Mouse (Mus musculus) forelimb bud, embryonic 11.5 days (tissue): ENCODE data around the gene Naa20.

ENCODE experiments used
- DNase-seq: peaks from one replicate; pipeline ENCODE4 v3.0.0-alpha.2; 2012; ENCODE audit warnings: low read depth, low spot score

Gene Naa20

GRCm38 (mm10) chr2:145901861-145902260 lies at the start of gene Naa20:
TSS of gene Naa20 (plus strand) at chr2:145902099.
- no peak for DNase-seq

- no peak for DNase-seq
Measured at GRCm38 (mm10) chr2:145855831-145856230, 46.1 kb upstream of the Naa20 start.

GRCm38 (mm10) chr2:145857864-145858263 lies 44.0 kb upstream of the Naa20 start:
- DNase-seq: no peak

GRCm38 (mm10) chr2:145859442-145859931 lies 42.4 kb upstream of the Naa20 start:
- DNase-seq: no peak

- peak; percentile 71 for DNase-seq
Measured at GRCm38 (mm10) chr2:145859932-145860801, 41.7 kb upstream of the Naa20 start.

DNA sequence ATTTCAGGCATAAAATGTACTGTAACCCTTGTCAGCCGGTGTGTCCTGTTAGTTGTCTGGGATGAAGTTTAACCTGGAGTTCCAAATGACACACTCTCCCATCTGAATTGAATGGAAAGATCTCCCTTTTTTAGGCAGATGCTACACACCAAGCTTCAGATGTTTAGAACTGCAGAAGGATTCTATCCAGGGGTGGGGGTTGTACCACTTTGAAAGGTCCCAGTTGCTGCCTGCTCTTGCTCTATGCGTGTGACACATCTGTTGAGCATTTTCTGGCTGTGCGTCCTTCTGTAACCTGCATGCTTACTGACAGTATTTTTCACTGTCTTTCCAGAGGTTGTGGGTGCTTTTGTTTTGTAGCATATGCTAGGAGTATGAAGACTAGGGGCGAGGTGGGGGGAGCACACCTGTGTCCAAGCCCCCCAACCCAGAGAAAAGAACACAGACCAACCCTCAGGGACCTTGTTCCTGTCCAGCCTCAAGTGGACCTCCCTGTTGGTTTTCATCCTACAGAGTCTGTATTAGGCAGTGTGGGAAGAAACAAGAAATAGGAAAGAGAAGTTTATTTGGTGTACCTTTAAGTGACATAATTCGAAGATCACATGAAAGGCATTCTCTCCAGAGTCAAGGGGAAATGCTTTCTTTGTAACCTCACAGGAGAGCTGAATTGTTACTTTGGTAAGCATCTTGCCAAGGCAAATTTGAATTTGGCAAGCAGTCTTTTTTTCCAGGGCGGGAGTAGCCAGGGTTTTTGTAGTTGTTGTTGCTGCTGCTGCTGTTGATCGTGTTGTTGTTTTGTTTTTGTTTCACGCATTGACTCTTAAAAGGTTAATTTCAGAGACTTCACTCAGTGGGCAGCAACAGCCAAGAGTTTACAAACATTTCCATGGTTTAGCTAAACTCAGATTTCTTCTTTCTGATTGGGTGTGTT lies 40.4 kb upstream of the Naa20 start:
- no peak for DNase-seq

- DNase-seq: no peak
Measured at GRCm38 (mm10) chr2:145862206-145862817, 39.6 kb upstream of the Naa20 start.

DNA sequence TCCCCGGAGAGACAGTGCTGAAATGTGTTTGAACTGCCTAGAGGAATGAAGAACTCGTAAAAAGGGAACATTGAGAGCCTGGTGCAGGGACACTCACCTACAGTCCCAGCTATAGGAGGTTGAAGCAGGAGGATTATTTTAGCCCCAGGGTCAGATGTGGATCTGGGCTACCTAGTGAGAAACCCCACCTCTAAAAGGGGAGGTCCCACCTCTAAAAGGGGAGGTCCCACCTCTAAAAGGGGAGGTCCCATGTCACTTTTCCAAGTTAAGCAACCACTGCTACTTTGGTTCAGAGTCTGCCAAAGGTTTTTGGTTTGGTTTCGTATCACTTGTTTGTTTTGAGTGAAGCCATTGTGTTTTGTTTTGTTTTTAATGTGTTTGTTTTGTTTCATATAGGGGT lies 36.6 kb upstream of the Naa20 start:
- no peak for DNase-seq

- no peak for DNase-seq
Measured at GRCm38 (mm10) chr2:145866238-145866637, 35.7 kb upstream of the Naa20 start.

DNA sequence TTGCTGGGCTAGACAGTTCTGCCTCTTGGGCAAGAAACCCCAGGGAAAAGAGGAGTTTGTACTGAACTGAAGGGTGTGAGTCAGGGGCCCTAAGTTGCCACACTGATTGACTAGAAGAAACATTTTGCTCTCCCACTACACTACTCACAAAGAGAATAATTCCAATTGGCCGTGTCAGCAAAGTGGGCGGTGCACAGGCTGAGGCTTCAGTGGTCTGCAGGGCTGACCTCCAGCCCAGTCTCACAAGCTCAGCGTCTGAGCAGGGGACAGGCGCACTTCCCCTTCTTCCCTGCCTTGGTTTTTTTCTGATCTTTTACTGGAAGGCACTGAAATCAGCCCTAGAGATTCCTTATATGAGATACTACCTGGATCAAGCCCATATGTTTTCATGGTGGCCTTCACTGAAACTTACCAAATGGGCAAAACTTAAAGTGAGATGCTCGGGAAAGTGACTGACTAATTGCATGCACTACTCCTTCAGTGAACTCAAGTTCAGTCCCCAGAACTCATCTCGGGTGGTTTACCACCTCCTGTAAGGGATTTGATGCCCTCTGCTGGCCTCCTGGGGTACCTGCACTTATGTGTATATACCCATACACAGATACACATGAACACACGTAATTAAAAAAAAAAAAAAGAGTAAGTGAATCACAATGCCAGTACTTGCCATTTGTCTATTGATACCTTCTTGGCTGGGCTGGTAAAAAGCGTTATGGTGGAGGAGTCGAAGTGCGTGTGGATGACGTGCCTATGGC lies 35.0 kb upstream of the Naa20 start:
- no peak for DNase-seq

GRCm38 (mm10) chr2:145871308-145871707 lies 30.6 kb upstream of the Naa20 start:
- DNase-seq: no peak

DNA sequence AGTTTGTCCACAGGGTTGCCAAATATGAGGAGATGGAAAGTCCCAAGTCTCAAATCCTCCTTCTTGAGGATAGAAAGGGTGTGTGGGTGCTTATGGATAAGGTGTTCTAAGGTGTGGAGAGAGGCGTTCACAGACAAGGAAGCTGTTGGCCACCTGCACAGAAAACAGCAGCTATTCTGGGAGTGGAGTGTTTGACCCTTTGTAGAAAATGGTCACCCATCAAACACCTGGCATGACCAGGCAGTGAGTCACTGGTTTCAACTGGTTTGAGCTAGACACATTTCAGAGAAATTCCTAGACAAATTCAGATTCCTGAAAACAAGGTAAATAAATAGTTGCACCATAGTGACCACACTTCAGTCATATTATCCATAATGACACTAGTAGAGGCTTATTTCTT lies 29.8 kb upstream of the Naa20 start:
- no peak for DNase-seq

- no peak for DNase-seq
Measured at GRCm38 (mm10) chr2:145873953-145874352, 27.9 kb upstream of the Naa20 start.

DNA sequence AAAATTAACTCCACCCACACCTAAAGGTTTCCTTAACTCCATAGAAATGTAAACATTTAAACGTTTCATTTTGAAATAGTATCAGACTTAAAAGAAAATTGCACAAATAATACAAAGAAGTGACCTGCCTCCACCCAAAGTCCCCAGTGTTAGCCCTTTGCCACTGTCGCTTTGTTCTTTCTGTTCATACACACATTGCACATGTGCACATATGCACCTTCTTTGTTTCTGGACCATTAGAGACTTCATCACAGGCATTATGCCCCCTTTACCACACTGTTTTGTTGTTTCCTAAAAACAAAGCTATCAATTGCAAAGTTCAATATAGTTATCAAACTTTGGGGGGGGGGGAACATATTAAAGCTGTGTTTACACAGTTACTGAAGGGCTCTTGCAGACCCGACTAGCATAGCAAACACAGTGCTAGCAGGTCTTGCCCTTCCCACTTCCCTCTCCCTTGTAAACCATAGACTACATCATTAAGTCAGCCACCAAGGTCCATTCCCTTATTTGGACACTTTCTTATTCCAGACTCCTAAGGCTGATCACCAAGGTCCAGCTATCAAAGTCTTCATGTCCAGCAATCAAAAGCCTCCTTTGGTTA lies 26.9 kb upstream of the Naa20 start:
- no peak for DNase-seq

GRCm38 (mm10) chr2:145877191-145877590 lies 24.7 kb upstream of the Naa20 start:
- no peak for DNase-seq

DNA sequence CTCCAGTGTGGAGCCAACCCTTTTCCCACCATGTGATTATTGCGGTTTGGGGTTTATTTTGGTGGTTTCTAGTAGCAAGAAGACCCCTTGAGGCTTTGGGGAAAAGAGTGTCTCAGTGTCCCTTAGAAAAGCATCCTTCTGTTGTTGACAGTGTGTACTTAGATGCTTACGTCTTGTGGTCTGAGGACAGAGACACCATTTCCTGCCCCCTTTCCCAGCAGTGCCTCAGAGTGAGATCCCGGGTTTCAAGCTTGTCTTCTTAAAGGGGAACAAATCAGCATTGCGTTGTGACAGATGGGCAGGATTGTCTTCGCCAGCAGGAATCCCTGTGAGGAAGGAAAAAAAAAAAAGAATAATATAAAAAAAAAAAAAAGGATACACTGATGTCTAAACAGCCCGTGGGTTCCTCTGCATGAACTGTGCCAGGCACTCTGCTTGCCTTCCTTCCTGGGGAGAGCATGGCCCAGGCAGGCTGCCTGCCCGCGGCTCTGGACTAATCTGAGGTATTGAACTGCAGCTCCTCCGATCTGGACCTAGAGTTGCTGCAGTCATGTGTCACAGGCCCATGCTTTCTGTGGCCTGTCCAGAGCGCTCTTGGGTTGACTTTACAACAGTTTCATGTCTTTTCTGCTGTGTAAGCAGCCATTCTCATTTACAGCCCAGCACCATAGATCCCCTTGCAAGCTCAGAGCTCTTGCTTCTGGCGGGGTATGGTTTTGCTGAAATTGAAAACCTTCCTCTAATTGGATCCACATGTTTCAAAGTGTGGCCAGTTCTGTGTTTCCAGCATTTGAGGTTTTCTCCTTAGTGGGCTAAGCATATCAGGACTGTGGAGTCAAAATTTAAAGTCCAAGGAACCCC lies 20.8 kb upstream of the Naa20 start:
- peak; percentile 93 for DNase-seq

DNA sequence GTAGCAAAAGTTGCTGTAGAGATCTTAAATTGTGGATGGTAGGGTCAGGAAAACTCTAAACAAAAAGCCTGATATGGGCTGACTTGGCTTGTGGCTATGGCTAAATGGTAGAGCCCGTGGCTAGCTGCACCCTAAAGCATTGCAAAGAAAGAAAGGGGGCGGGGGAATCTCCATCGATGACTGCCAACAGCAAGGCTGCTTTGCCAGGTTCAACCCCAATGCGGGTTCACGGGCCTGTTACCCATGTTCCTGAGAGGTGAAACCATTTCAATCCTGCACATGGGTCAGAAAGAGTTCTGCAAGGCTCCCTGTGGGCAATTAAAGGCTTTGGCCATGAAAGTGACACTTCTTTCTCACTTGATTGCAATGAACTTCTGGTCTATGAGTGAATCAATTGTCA lies 20.0 kb upstream of the Naa20 start:
- no peak for DNase-seq

DNA sequence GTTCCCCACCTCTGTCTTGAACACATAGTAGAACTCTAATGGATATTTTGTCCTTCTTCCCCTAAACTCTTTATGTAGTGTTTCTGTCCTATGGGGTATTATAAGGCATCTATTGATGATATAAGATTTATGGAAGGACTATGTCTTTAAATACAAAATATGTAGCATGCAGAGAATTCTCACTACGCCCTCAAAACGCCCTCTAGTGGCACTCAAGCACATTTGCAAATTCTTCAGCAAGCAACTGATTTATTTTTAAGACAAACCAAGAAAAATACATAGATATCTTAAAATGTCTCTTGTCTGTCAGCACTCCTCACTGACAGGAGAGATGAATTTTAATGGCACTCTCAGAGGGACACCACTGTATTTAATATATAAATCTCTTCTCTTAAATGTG lies 19.5 kb upstream of the Naa20 start:
- DNase-seq: no peak

GRCm38 (mm10) chr2:145884036-145884912 lies 17.6 kb upstream of the Naa20 start:
- peak; percentile 51 for DNase-seq
